Mouse (Mus musculus) left cerebral cortex, adult 6 months (tissue): ENCODE results near the gene Cyp2c29. TPM values are rescaled to one million over a fixed set of nuclear protein-coding genes. Genes with fewer than 3 reads are reported as not detected.

Source experiments
- long read RNA-seq, 2 experiments: library from polyadenylated mRNA; unstranded; transcript quantifications; one replicate each; pipeline ENCODE4 v2.0.0; 2019 to 2020
- polyA plus RNA-seq: library from polyadenylated mRNA; unstranded; fragments of <200 nt; fragmentation: Nextera tagmentation; gene quantifications from 2 replicates; pipeline ENCODE4 v1.2.3, GENCODE M21; 2021

The Cyp2c29 gene
- not detected in 2 replicates for polyA plus RNA-seq
- long read RNA-seq, experiment 1 = 0 reads
- long read RNA-seq, experiment 2 = 0 reads

GRCm38 (mm10) chr19:39269105-39269504, at the start of gene Cyp2c29:
Cyp2c29 (plus strand) TSS chr19:39269405.

Other genes with a start within 250 kb of the Cyp2c29 start
- gene Cyp2c65, start 208.4 kb upstream of the Cyp2c29 start, polyA plus RNA-seq = not detected in 2 replicates
- gene Cyp2c66, start 155.5 kb upstream of the Cyp2c29 start, polyA plus RNA-seq = not detected in 2 replicates
- not detected in 2 replicates for gene Cyp2c38, start 193.7 kb downstream of the Cyp2c29 start, polyA plus RNA-seq
- not detected in 2 replicates for gene Cyp2c39, start 241.5 kb downstream of the Cyp2c29 start, polyA plus RNA-seq